Mouse (Mus musculus) forebrain, embryonic 16.5 days (tissue): ENCODE measurements around the gene Gpatch2l. TPM values are rescaled to one million over a fixed set of nuclear protein-coding genes. Genes with fewer than 3 reads are reported as not detected.

Source experiments
- ATAC-seq: fragments of 200-750 bp; cut with Nextera tagmentation; 2 replicates; pipeline ENCODE4 v1.8.0; 2017; ENCODE audit warnings: mild to moderate bottlenecking, moderate library complexity
- H3K27ac ChIP-seq: fragments of 300-500 bp; sonication (generic); 2 replicates; pipeline ENCODE4 v1.5.1; 2014; ENCODE audit warnings: low read length, control low read depth
- H3K27me3 ChIP-seq: fragments of 300-500 bp; sonication (generic); replicated peaks from 2 replicates; pipeline ENCODE4 v1.6.1; 2014; ENCODE audit warnings: low read length; ENCODE audit not compliant: control insufficient read depth, insufficient read depth
- H3K36me3 ChIP-seq: fragments of 300-500 bp; sonication (generic); 2 replicates; pipeline ENCODE4 v1.6.1; 2014; ENCODE audit not compliant: control insufficient read depth, insufficient read depth
- H3K4me1 ChIP-seq: fragments of 300-500 bp; sonication (generic); replicated peaks from 2 replicates; pipeline ENCODE4 v1.6.1; 2014; ENCODE audit warnings: low read length; ENCODE audit not compliant: control insufficient read depth, insufficient read depth
- H3K4me2 ChIP-seq: fragments of 300-500 bp; sonication (generic); 2 replicates; pipeline ENCODE4 v1.6.1; 2014; ENCODE audit warnings: mild to moderate bottlenecking, low read length, control low read depth
- H3K4me3 ChIP-seq: fragments of 300-500 bp; sonication (generic); replicated peaks from 2 replicates; pipeline ENCODE4 v1.5.1; 2014; ENCODE audit warnings: mild to moderate bottlenecking, low read length, control low read depth
- H3K9ac ChIP-seq: fragments of 300-500 bp; sonication (generic); replicated peaks from 2 replicates; pipeline ENCODE4 v1.6.1; 2014; ENCODE audit warnings: low read depth, low read length, control low read depth
- H3K9me3 ChIP-seq: fragments of 300-500 bp; sonication (generic); 2 replicates; pipeline ENCODE4 v1.6.1; 2016; ENCODE audit warnings: low read length; ENCODE audit not compliant: control insufficient read depth
- WGBS: fragments of 180-500 bp; shearing (Covaris S2); extraction: QIAGEN DNeasy Blood & Tissue Kit; methylation state at CpG from one replicate; pipeline ENCODE4 v1.1.7; 2014; 5-methylcytosine and 5-hydroxymethylcytosine counted together
- polyA plus RNA-seq: library from polyadenylated mRNA; unstranded; fragments of >200 nt; fragmentation: Nextera tagmentation; extraction: Ambion mirVana; gene quantifications from 2 replicates; pipeline ENCODE4 v1.2.1, GENCODE M21; 2015

The Gpatch2l gene
- polyA plus RNA-seq, 1 experiment from 2014 or later: 35.6 TPM

- ATAC-seq: peak; percentile 88
- Histone ChIP-seq H3K27me3 (peaks cover 4% of the 10 kb centered on the region), H3K4me2 (peak overlapping the region; percentile 87), H3K36me3 (no peaks in the 10 kb centered on the region), H3K9me3 (no peaks in the 10 kb centered on the region), H3K9ac (peak overlapping the region; percentile 61), H3K4me1 (peaks cover 25% of the 10 kb centered on the region), H3K4me3 (peak overlapping the region; percentile 45), H3K27ac (no peak overlapping the region)
- 2% methylated on average over 38 of the region's 38 CpGs for WGBS
These were observed 21.2 kb upstream of the Gpatch2l start for GRCm38 (mm10) chr12:86220200-86221021.

- peak overlapping the region; percentile 61 for H3K9ac ChIP-seq
- no peaks in the 10 kb centered on the region; the same call in 1 of the 2 replicates for H3K27me3 ChIP-seq
- no peak for ATAC-seq
- no peaks in the 10 kb centered on the region for H3K36me3 ChIP-seq
- H3K4me2 ChIP-seq: peak overlapping the region; percentile 87
- peak overlapping the region; percentile 45 for H3K4me3 ChIP-seq
- no peaks in the 10 kb centered on the region for H3K9me3 ChIP-seq
- H3K4me1 ChIP-seq: peaks cover 23% of the 10 kb centered on the region
- H3K27ac ChIP-seq: no peak overlapping the region
- 28% methylated on average over 16 of the region's 16 CpGs for WGBS
These were observed 20.5 kb upstream of the Gpatch2l start for GRCm38 (mm10) chr12:86221074-86221703.

GRCm38 (mm10) chr12:86234295-86234694 is 7.4 kb upstream of the Gpatch2l start:
- Histone ChIP-seq H3K27me3 (no peaks in the 10 kb centered on the region), H3K36me3 (no peaks in the 10 kb centered on the region), H3K4me3 (no peak overlapping the region), H3K4me1 (no peaks in the 10 kb centered on the region), H3K4me2 (no peak overlapping the region), H3K9me3 (no peaks in the 10 kb centered on the region), H3K9ac (no peak overlapping the region), H3K27ac (no peak overlapping the region)
- 77% methylated on average over 4 of the region's 4 CpGs for WGBS
- ATAC-seq: no peak

GRCm38 (mm10) chr12:86238736-86239135 is 2.9 kb upstream of the Gpatch2l start:
- WGBS: 86% methylated on average over 2 of the region's 2 CpGs
- no peaks in the 10 kb centered on the region for H3K9me3 ChIP-seq

GRCm38 (mm10) chr12:86242563-86242962 is 905 bp downstream of the Gpatch2l start:
- ATAC-seq: no peak
- Histone ChIP-seq H3K27me3 (no peaks in the 10 kb centered on the region), H3K36me3 (peaks cover 8% of the 10 kb centered on the region), H3K27ac (no peak overlapping the region), H3K4me2 (peak overlapping the region; percentile 95), H3K4me3 (peak overlapping the region; percentile 91), H3K9ac (peak overlapping the region; percentile 91), H3K4me1 (peaks cover 32% of the 10 kb centered on the region), H3K9me3 (no peaks in the 10 kb centered on the region)
- WGBS: 22% methylated on average over 7 of the region's 7 CpGs

More at GRCm38 (mm10) chr12:86238736-86239135, 2.9 kb upstream of the Gpatch2l start:
- Histone ChIP-seq H3K4me1 (peaks cover 15% of the 10 kb centered on the region), H3K36me3 (no peaks in the 10 kb centered on the region), H3K9ac (no peak overlapping the region), H3K4me2 (no peak overlapping the region), H3K27me3 (no peaks in the 10 kb centered on the region), H3K4me3 (no peak overlapping the region), H3K27ac (no peak overlapping the region)
- ATAC-seq: no peak

GRCm38 (mm10) chr12:86243936-86244335 is 2.3 kb downstream of the Gpatch2l start:
- Histone ChIP-seq H3K9me3 (no peaks in the 10 kb centered on the region), H3K4me3 (no peak overlapping the region), H3K36me3 (peaks cover 8% of the 10 kb centered on the region), H3K9ac (no peak overlapping the region), H3K4me1 (peaks cover 32% of the 10 kb centered on the region), H3K4me2 (no peak overlapping the region), H3K27me3 (no peaks in the 10 kb centered on the region), H3K27ac (no peak overlapping the region)
- WGBS: 96% methylated on average over 17 of the region's 17 CpGs
- no peak for ATAC-seq

- Histone ChIP-seq H3K4me2 (no peak overlapping the region), H3K9me3 (no peaks in the 10 kb centered on the region), H3K27ac (no peak overlapping the region), H3K9ac (no peak overlapping the region), H3K4me3 (no peak overlapping the region), H3K36me3 (0 out of 2 replicates have a peak, but pooled peaks cover 3% of the 10 kb centered on the region), H3K4me1 (peaks cover 14% of the 10 kb centered on the region), H3K27me3 (no peaks in the 10 kb centered on the region)
- 83% methylated on average over 4 of the region's 4 CpGs for WGBS
- ATAC-seq: no peak
These were observed 8.5 kb downstream of the Gpatch2l start for GRCm38 (mm10) chr12:86250183-86250582.

- H3K27ac ChIP-seq: no peak overlapping the region
- 50% methylated on average over 7 of the region's 7 CpGs for WGBS
- ATAC-seq: peak; percentile 55; the same call in 1 of the 2 replicates
These were observed 13.3 kb downstream of the Gpatch2l start for GRCm38 (mm10) chr12:86254910-86255309.

GRCm38 (mm10) chr12:86271626-86272025 is 30.0 kb downstream of the Gpatch2l start:
- Histone ChIP-seq H3K27me3 (no peaks in the 10 kb centered on the region), H3K9ac (no peak overlapping the region), H3K9me3 (no peaks in the 10 kb centered on the region), H3K4me3 (no peak overlapping the region), H3K4me2 (no peak overlapping the region), H3K36me3 (peaks cover 7% of the 10 kb centered on the region), H3K27ac (no peak overlapping the region), H3K4me1 (0 out of 2 replicates have a peak, but pooled peaks cover 2% of the 10 kb centered on the region)
- 32% methylated on average over 9 of the region's 9 CpGs for WGBS
- ATAC-seq: no peak

More at GRCm38 (mm10) chr12:86254910-86255309, 13.3 kb downstream of the Gpatch2l start:
- Histone ChIP-seq H3K4me2 (no peak overlapping the region), H3K4me1 (peaks cover 5% of the 10 kb centered on the region; the same call in 1 of the 2 replicates), H3K9ac (no peak overlapping the region), H3K9me3 (no peaks in the 10 kb centered on the region), H3K36me3 (peaks cover 11% of the 10 kb centered on the region), H3K4me3 (no peak overlapping the region), H3K27me3 (no peaks in the 10 kb centered on the region)
